Mouse (Mus musculus) yolk sac, embryonic 10.5 days (tissue): Measurements from ENCODE around the gene Ptpn3.

Experiments used
- DNase-seq: peaks from one replicate; pipeline ENCODE4 v3.0.0-alpha.2; 2017; ENCODE audit warnings: low spot score

Ptpn3 gene

GRCm38 (mm10) chr4:57301410-57302313, at the start of gene Ptpn3:
Gene Ptpn3, minus strand, starts transcription at chr4:57301837.
- DNase-seq: peak; percentile 90

GRCm38 (mm10) chr4:57350541-57350940, 48.9 kb upstream of the Ptpn3 start:
- DNase-seq: no peak

GRCm38 (mm10) chr4:57343996-57344395, 42.4 kb upstream of the Ptpn3 start:
- no peak for DNase-seq

GRCm38 (mm10) chr4:57338923-57339322, 37.3 kb upstream of the Ptpn3 start:
- DNase-seq: no peak

- no peak for DNase-seq
Measured at GRCm38 (mm10) chr4:57338061-57338460, 36.4 kb upstream of the Ptpn3 start.

DNA sequence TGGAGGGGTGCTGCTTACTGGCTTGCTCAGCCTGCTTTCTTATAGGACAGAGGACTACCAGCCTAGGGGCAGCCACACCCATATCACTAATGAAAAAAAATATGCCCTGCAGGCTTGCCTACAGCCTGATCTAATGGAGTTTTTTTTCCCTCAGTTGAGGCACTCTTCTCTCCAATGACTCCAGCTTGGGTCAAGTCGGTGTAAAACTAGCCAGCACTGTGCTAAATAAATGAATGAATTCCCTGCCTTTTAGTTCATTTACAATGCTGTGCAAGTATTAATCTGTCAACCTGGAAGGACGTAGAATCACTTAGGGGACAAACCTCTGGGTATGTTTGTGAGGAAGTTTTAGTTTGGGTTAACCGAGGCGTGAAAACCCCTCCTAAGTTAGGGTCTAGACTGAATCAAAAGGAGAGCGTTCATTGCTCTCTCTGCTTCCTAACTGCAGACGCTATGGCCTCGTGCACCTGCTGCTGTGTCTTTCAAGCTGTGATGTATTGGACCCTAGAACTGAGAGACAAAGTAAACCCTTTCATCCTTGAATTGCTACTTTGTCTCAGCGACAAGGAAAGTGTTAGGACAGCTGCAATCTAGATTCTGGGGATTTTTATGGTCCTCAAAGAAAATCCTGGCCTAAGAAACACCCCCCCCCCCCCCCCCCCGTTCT, 33.5 kb upstream of the Ptpn3 start:
- no peak for DNase-seq

DNA sequence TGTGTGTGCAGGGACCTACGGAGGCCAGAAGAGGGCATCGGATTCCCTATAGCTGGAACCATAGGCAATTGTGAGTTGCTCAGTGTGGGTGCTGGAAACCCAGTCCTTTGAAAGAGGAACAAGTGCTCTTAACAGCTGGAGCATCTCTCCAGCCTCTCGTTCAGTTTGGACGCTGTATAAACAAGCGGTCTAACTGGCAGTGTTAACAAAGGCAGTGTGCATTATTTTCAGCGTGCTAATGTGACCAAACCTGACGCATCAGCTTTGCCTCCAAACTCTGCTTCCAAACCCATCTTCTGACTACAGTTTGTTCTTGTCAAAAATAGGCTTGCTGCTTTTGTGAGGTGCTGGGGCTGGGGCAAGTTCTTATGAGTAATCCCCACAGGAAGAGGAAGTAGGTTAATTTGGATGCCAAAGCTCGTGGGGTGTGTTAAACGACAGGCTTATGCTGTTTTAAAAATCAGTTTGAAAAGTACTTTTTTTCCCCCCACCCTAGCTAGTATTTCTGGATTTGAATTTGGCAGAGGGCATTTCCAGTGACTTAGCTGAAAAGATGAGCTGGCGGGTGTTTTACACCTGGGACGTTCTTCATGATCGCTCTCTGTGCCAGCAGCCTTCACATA, 32.4 kb upstream of the Ptpn3 start:
- no peak for DNase-seq

- no peak for DNase-seq
Measured at GRCm38 (mm10) chr4:57332511-57332910, 30.9 kb upstream of the Ptpn3 start.

GRCm38 (mm10) chr4:57320606-57321327, 19.1 kb upstream of the Ptpn3 start:
- DNase-seq: no peak

DNA sequence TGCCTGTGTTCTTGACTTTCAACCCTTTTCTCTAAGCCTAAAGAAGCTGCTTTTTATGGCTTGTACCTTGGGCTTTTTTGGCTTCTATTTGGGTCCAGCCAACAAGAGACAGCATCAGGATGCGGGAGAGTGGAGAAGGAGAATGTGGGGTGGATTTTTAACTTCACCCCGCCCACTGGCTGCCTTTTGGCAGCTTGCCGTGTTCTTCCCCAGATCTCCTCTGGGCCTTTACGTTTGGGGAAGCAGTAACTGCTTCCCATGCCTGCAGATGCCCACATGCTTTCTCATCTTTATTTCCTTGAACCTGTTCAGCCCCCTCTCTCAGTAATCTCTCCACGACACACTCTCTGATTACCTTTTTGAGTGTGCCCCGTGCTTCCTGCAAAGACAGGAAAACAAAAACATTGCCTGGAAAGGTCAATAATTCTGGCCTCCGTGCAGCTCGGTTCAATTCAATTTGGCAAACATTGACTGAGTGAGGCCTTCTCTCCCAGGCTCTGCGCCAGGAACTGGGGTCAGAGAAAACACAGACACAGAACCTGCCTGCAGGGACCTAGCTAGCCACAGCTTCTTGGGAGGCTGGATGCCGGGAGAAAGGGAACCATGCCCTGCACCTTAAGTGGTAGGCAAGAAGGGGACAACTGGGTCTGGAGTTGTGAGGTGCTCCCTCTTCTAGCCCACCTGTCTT, 17.0 kb upstream of the Ptpn3 start:
- no peak for DNase-seq

DNA sequence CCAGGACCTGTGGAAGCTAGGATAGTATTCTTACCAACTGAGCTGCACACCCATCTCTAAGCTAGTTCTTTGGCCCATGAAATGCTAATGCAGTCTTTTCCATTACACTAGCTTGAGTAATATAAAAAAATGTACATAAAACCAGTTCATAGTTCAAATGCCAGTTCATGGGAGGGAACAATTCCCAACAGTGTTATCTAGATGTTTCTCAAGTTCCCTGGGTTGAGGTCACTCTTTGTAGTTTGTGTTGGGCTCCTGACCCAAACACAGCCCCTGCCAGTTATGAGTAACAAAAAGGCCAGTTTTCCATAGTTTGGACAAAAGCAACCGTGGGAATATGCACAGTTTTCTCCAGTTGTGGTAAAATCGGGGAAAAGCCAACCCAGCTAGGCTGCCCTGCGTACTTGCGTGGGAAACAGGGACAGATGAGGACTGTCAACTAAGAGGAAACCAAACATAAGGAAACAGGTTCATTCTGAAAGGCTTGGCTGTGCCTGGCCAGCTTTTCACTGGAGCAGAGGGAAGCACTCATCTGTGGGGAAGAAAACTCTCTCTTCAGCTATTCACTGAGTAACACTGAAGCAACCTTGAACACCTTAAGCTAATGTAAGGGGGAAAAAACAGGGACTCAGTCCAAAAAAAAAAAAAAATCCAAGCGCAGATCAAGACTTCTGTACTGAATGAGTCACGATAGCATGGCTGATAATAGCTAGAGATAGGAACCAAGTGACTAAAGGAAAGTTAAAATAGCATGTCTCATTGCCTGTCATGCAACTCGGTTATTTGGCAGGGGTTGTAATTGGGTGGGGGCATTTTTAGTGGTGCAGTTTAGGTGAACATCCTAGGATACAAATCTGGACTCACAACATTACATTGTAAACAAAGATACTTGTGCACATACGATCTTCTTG, 10.9 kb upstream of the Ptpn3 start:
- DNase-seq: no peak

DNA sequence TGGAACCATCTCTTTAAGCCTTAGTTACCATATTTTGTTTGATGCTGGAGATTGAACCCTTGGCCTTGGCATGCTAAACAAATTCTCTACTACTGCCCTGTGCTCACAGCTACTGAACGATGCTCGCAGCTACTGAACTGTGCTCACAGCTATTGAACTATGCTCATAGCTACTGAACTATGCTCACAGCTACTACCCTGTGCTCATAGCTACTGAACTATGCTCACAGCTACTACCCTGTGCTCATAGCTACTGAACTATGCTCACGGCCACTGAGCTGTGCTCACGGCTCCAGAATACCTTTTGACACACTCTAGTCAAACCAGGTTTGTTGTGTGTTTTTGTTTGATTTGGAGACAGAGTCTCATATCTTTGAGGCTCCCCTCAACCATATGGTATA, 10.1 kb upstream of the Ptpn3 start:
- no peak for DNase-seq

GRCm38 (mm10) chr4:57308214-57309000, 6.8 kb upstream of the Ptpn3 start:
- DNase-seq: no peak

DNA sequence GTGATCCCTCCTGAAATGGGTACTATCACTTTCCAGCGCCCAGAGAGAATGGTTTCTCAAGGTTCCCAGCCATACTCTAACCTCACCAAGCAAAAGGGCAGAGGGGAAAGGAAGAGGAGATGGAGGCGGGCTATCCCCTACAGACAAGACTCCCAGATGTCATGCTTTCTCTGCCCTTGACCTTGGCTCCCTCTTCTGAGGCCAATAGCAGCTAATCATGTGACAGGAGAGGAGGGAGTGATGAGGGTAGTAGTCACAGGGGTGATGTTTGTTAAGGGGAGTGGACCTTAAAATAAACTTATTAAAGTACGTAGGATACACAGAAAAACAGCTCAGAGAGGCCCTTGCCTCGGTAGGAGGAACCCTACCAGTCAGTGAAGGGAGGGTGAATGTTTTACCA, 6.1 kb upstream of the Ptpn3 start:
- no peak for DNase-seq

DNA sequence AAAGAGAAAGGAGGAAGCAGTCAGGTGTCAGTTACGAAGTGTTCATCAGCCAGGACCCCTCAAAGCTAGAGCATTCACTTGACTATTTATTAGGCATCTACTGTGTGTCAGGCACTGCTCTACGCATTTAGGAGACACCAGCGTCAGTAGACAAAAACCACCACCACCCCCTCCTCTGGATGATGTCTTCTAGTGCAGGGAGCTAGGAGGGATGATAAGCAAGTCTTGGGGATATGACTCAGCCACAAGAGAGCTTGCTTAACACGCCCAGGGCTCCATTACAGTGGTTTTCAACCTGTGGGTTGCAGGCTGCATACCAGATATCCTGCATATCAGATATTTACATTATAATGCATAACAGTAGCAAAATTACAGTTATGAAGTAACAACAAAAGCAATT, 4.6 kb upstream of the Ptpn3 start:
- no peak for DNase-seq

GRCm38 (mm10) chr4:57305644-57306043, 4.0 kb upstream of the Ptpn3 start:
- no peak for DNase-seq

GRCm38 (mm10) chr4:57300469-57301409, 898 bp downstream of the Ptpn3 start:
- DNase-seq: peak; percentile 71

DNA sequence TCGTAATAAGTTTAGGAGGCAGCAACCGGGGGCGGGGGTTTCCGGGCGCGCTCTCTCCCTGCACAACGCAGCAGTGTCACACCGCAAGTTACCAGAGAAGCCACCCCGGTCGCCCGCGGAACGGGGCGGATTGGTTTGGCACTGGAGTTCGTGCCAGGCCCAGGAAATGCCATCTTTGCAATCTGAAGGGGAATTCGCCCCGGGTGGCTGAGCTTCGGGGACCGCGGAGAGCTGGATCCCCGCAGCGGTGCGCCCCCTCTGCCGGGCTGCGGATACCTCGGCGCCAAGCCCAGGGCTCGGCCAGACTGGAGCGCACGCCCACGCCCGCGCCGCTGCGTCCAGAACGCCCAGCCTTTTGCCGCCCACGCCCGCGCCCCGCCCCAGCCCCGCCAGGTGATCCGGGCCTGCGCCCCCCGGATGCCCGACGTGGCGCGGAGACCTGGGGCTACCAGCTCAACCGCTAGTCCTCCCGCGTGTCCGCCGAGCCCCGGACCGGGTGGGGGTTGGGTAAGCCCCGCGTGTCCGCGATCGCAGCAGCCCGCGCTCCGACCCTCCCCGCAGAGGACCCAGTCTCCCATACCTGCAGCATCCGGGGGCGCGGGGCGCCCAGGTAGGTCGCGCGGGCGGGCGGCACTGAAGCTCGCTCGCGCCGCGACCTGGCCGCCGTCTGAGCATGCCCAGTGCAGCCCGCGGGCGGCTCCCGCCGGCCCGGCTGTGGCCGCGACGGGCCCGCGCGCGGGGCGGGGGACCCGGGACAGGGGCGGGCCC, 1.8 kb downstream of the Ptpn3 start:
- peak; percentile 44 for DNase-seq
